Mouse (Mus musculus) heart, adult 2 months (tissue): ENCODE results near the gene Stk32c.

Experiments used
- CTCF ChIP-seq: fragments of 200-600 bp; IDR thresholded peaks from 2 replicates; pipeline ENCODE4 v1.8.1; 2022; ENCODE audit warnings: antibody characterized with exemption, mild to moderate bottlenecking, moderate library complexity
- POLR2A ChIP-seq: fragments of 200-500 bp; IDR thresholded peaks from 2 replicates; pipeline ENCODE4 v1.6.1; 2011; ENCODE audit warnings: mild to moderate bottlenecking, low read depth, low read length, control low read depth; ENCODE audit not compliant: insufficient read depth

DNA sequence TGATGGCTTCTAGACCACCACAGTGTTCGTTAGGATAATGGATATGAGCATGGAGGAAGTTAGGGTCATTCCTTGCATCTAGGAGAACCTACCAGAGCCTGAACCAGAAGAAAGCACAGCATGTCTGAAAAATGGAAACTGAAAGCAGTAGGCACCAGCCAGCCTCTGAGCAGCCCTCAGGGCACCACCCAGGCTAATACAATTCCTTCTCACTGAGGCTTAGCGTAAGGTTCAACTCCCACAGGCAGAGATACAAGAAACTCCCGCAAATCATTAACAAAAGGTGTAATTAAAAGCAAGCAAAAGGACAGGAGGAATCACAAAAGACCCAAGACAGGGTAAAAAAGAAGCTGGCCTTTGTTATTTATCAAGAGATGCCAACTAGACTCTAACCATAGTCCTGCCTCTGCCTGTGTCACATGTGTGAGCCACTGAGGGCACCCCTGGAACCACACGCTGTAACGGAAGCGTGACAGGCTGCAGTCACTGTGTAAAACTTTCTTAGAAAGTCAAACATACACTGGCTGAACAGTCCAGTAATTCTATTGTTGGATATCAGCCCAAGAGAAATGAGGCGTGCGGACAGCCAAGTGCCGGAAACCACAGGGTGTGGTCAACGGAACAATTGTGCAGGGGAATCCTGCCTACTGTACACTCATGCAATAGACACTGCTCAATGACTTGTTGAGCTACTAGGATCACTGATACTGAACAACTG, 56.6 kb downstream of the Stk32c start:
- no peak for TF ChIP-seq POLR2A
- TF ChIP-seq CTCF: no peak
